Mouse (Mus musculus) layer of hippocampus, adult 8-10 months (tissue): ENCODE data around the gene Zyg11a. TPM values are rescaled to one million over a fixed set of nuclear protein-coding genes. Genes with fewer than 3 reads are reported as not detected.
"Not testable (repeated sequence)": the region's sequence is repeated elsewhere in the genome, so short reads cannot be mapped to it uniquely, and the experiment has no call there.

Experiments
- DNase-seq, 2 experiments: peaks; one replicate each; pipeline ENCODE4 v3.0.0; 2022; ENCODE audit warnings: low spot score in 2 of 2
- total RNA-seq, 4 experiments: library from RNA; stranded (reverse); gene quantifications; 2 replicates each; pipeline ENCODE4 v1.2.4; 2022

Gene Zyg11a
- total RNA-seq, 4 experiments from 2014 or later: not detected

DNA sequence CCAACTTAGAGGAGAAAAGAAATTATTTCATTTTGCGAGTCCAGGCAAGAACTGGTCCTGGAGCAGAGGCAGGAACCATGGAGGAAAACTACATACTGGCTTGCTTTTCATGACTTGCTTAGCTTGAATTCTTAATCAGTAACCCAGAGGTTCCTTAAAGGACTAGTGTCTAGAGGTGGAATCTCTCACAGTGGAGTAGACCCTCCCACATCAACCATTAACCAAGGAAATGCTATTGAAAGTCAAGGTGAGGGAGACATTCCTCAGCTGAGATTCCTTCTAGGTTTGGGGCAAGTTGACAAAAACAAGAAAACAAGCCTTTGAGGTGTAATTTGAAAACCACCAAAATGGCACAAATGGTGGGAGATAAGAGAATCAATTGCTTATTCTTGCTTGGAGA lies 73.0 kb downstream of the Zyg11a start, which contains the start of gene Scp2:
Gene Scp2, minus strand, starts transcription at position 119 of the 400 bp plus-strand sequence.
- DNase-seq: no peak

DNA sequence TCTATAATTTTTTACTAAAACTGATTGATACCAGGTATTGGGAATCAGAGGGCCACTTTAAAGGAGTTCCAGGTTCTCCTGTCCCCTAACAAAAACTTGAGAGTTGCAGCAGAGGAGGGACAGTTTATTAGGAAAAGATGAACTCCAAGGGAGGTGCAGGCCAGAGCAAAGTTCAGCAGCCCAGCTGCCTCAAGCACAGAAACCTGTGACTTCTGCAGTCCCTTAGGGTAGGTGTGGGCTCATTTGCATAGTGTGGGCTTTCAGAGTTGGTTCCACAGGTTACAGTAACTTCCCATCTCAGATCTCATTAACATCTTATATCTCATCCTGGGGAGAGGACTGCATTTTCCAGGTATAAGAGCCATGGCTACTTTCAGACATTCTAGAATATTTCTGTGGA lies 74.1 kb downstream of the Zyg11a start:
- DNase-seq: no peak

DNA sequence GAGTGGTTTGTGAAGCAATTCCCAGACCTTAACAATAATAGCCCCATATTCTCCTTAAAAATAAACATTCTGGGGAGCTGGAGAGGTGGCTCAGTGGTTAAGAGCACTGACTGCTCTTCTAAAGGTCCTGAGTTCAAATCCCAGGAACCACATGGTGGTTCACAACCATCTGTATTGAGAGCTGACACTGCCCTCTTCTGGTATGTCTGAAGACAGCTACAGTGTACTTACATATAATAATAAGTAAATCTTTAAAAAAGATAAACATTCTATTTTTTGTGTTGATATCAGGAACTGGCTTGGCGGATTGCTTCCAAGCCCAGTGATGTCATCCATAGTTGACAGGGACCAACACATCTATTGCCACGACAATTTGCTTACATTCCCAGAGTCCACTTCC lies 74.7 kb downstream of the Zyg11a start:
- DNase-seq: not testable (repeated sequence)

DNA sequence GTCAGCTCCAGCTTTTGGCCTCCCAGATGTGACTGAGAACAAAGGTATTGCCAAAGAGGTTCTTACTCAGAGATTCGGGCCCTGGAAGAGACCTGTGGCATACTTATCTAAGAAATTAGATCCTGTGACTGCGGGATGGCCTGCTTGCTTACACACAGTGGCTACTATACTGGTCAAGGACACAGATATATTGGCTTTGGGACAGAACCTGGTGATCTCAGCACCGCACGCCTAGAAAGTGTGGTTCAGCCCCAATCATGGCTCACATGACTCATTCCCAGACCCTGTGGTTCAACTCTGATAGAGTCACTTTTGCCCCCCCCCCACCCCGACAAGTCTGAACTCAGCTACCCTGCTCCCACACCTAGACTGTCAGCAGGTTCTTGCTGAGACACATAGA lies 80.9 kb downstream of the Zyg11a start:
- DNase-seq: no peak

Other genes starting within 250 kb of the Zyg11a start
- under 1 TPM in 2 of 4 experiments, not detected in 2; 0.17 to 0.20 TPM for gene Slc1a7, start 249.7 kb downstream of the Zyg11a start, total RNA-seq
- gene Podn, start 121.6 kb downstream of the Zyg11a start, total RNA-seq: 10 to 100 TPM in 2 of 4 experiments, 1 to 10 TPM in 2; 7.6 to 14.2 (median 10.4) TPM
- 100 to 1,000 TPM in 3 of 4 experiments, 10 to 100 TPM in 1; 97.6 to 108 (median 103) TPM for gene Scp2, start 73.0 kb downstream of the Zyg11a start, total RNA-seq
- gene Echdc2, start 52.6 kb downstream of the Zyg11a start, total RNA-seq: 10 to 100 TPM; 15.3 to 18.7 (median 17.9) TPM
- 100 to 1,000 TPM in 2 of 4 experiments, 10 to 100 TPM in 2; 93.5 to 109 (median 99.6) TPM for gene Zyg11b, start 83.0 kb upstream of the Zyg11a start, total RNA-seq
- gene Coa7, start 110.1 kb upstream of the Zyg11a start, total RNA-seq: 10 to 100 TPM; 20.9 to 29.8 (median 24.8) TPM
- gene Shisal2a, start 165.3 kb upstream of the Zyg11a start, total RNA-seq: not detected
- gene Gpx7, start 188.9 kb upstream of the Zyg11a start, total RNA-seq: 1 to 10 TPM; 4.5 to 5.6 (median 4.7) TPM
- gene Tut4, start 241.4 kb upstream of the Zyg11a start, total RNA-seq: 10 to 100 TPM; 31.7 to 42.2 (median 41.2) TPM